Mouse (Mus musculus) limb, embryonic 12.5 days (tissue): ENCODE data around the gene Btbd17. TPM values are rescaled to one million over a fixed set of nuclear protein-coding genes. Genes with fewer than 3 reads are reported as not detected.
A peak's percentile ranks its signal among the peaks of the same experiment; 100 is the strongest.

Source experiments
- ATAC-seq: fragments of 200-750 bp; cut with Nextera tagmentation; 2 replicates; pipeline ENCODE4 v1.8.0; 2017; ENCODE audit warnings: low read depth, moderate TSS enrichment; ENCODE audit not compliant: insufficient number of reproducible peaks, insufficient read depth, low FRiP score, low TSS enrichment
- H3K27ac ChIP-seq: fragments of 300-500 bp; sonication (generic); 2 replicates; pipeline ENCODE4 v1.5.1; 2016; ENCODE audit warnings: mild to moderate bottlenecking, moderate library complexity
- H3K27me3 ChIP-seq: fragments of 300-500 bp; sonication (generic); 2 replicates; pipeline ENCODE4 v1.6.1; 2016; ENCODE audit warnings: mild to moderate bottlenecking, moderate library complexity
- H3K36me3 ChIP-seq: fragments of 300-500 bp; sonication (generic); 2 replicates; pipeline ENCODE4 v1.6.1; 2016; ENCODE audit warnings: mild to moderate bottlenecking, moderate library complexity
- H3K4me1 ChIP-seq: fragments of 300-500 bp; sonication (generic); replicated peaks from 2 replicates; pipeline ENCODE4 v1.6.1; 2016
- H3K4me2 ChIP-seq: fragments of 300-500 bp; sonication (generic); 2 replicates; pipeline ENCODE4 v1.6.1; 2016; ENCODE audit warnings: mild to moderate bottlenecking, moderate library complexity
- H3K4me3 ChIP-seq: fragments of 300-500 bp; sonication (generic); replicated peaks from 2 replicates; pipeline ENCODE4 v1.5.1; 2016; ENCODE audit warnings: mild to moderate bottlenecking
- H3K9ac ChIP-seq: fragments of 300-500 bp; sonication (generic); replicated peaks from 2 replicates; pipeline ENCODE4 v1.6.1; 2016; ENCODE audit warnings: mild to moderate bottlenecking, moderate library complexity
- H3K9me3 ChIP-seq: fragments of 300-500 bp; sonication (generic); 2 replicates; pipeline ENCODE4 v1.6.1; 2016; ENCODE audit warnings: mild to moderate bottlenecking, moderate library complexity
- WGBS: fragments of 180-500 bp; shearing (Covaris S2); methylation state at CpG from one replicate; pipeline ENCODE4 v1.1.7; 2016; 5-methylcytosine and 5-hydroxymethylcytosine counted together
- polyA plus RNA-seq: library from polyadenylated mRNA; unstranded; fragments of >200 nt; fragmentation: Nextera tagmentation; extraction: Ambion mirVana; gene quantifications from 2 replicates; pipeline ENCODE4 v1.2.1, GENCODE M21; 2016

The Btbd17 gene
- polyA plus RNA-seq, 1 experiment from 2014 or later = 1.5 TPM

- H3K4me2 ChIP-seq = no peak overlapping the region
- no peaks in the 10 kb centered on the region for H3K36me3 ChIP-seq
- no peak overlapping the region for H3K4me3 ChIP-seq
- 20% methylated on average over 4 of the region's 4 CpGs for WGBS
- H3K9me3 ChIP-seq = no peaks in the 10 kb centered on the region
- H3K4me1 ChIP-seq = peaks cover 36% of the 10 kb centered on the region
- no peak for ATAC-seq
- no peak overlapping the region for H3K9ac ChIP-seq
- H3K27me3 ChIP-seq = peaks cover 96% of the 10 kb centered on the region
- H3K27ac ChIP-seq = no peak overlapping the region
Measured at GRCm38 (mm10) chr11:114790841-114791240, 4.9 kb downstream of the Btbd17 start.

DNA sequence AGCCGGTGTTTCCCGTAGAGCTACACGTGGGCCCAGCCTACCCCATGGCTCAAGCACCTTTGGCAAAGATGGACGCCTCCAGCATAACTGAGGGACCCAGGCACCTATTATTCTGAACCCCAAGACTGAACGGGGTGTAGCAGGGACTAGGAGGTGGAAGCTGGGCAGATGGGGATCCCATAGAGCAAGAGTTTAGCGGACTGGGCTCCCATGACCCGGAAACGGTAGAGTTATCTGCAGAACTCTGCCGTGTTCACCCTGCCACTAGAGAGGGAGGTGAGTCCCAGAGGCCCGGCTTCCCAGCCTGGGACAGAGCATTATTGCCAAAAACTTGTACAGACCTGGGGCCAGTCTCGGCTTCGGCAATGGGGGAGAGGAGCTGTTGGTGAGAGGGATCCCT, 5.6 kb downstream of the Btbd17 start:
- Histone ChIP-seq H3K4me1 (peaks cover 29% of the 10 kb centered on the region), H3K4me3 (no peak overlapping the region), H3K4me2 (no peak overlapping the region), H3K9me3 (no peaks in the 10 kb centered on the region), H3K27me3 (peaks cover 100% of the 10 kb centered on the region), H3K9ac (no peak overlapping the region), H3K36me3 (no peaks in the 10 kb centered on the region), H3K27ac (no peak overlapping the region)
- 60% methylated on average over 12 of the region's 12 CpGs for WGBS
- ATAC-seq = no peak

GRCm38 (mm10) chr11:114789716-114790115, 6.0 kb downstream of the Btbd17 start:
- WGBS = 56% methylated on average over 9 of the region's 9 CpGs

DNA sequence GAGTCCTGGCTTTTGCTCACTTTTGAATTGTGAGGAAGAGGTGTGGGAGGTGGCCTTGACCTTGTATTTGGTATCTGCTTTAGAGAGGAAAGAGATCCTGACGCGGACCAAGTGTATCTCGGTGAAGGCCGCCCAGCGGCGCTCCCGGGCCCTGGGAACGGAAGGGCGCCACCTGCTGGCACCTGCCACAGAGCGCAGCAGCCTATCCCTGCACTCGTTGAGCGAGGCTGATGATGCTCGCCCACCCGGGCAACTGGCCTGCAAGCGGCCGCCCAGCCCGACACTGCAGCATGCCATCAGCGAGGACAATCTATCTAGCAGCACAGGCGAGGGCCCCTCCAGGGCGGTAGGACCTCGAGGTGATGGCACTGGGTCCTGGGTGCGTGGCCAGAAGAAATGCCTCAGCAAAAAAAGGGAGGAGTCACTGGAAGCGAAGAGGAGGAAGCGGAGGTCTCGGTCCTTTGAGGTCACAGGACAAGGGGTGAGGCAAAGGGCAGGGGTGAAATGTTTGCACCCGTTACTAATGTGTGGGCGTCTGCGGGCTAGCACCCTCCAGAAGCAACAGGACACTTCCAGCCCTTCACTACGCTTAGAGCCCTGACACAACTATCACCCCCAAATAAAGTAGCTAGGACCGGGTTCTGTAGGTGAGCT, 6.6 kb downstream of the Btbd17 start:
- peak overlapping the region; percentile 43 for H3K4me2 ChIP-seq

More at GRCm38 (mm10) chr11:114789716-114790115, 6.0 kb downstream of the Btbd17 start:
- peaks cover 25% of the 10 kb centered on the region for H3K4me1 ChIP-seq
- no peak overlapping the region for H3K9ac ChIP-seq
- no peaks in the 10 kb centered on the region for H3K36me3 ChIP-seq
- peaks cover 100% of the 10 kb centered on the region for H3K27me3 ChIP-seq
- H3K27ac ChIP-seq = no peak overlapping the region
- ATAC-seq = no peak
- no peak overlapping the region for H3K4me3 ChIP-seq
- H3K4me2 ChIP-seq = peak overlapping the region; percentile 43; the same call in 1 of the 2 replicates
- H3K9me3 ChIP-seq = no peaks in the 10 kb centered on the region

GRCm38 (mm10) chr11:114787611-114788010, 8.1 kb downstream of the Btbd17 start:
- no peak overlapping the region for H3K4me2 ChIP-seq
- H3K27ac ChIP-seq = no peak overlapping the region
- WGBS = 84% methylated on average over 3 of the region's 3 CpGs
- H3K4me3 ChIP-seq = no peak overlapping the region
- H3K4me1 ChIP-seq = peaks cover 25% of the 10 kb centered on the region
- H3K36me3 ChIP-seq = no peaks in the 10 kb centered on the region
- no peaks in the 10 kb centered on the region for H3K9me3 ChIP-seq
- H3K27me3 ChIP-seq = peaks cover 98% of the 10 kb centered on the region
- no peak for ATAC-seq
- H3K9ac ChIP-seq = no peak overlapping the region

More for the DNA sequence above, 6.6 kb downstream of the Btbd17 start:
- 0 out of 2 replicates have a peak, but pooled peaks have one; percentile 9 for ATAC-seq
- peak overlapping the region; percentile 19 for H3K4me3 ChIP-seq
- 10% methylated on average over 30 of the region's 30 CpGs for WGBS
- no peaks in the 10 kb centered on the region for H3K36me3 ChIP-seq
- peaks cover 25% of the 10 kb centered on the region for H3K4me1 ChIP-seq
- H3K9me3 ChIP-seq = no peaks in the 10 kb centered on the region
- no peak overlapping the region for H3K27ac ChIP-seq
- peaks cover 100% of the 10 kb centered on the region for H3K27me3 ChIP-seq
- no peak overlapping the region for H3K9ac ChIP-seq

DNA sequence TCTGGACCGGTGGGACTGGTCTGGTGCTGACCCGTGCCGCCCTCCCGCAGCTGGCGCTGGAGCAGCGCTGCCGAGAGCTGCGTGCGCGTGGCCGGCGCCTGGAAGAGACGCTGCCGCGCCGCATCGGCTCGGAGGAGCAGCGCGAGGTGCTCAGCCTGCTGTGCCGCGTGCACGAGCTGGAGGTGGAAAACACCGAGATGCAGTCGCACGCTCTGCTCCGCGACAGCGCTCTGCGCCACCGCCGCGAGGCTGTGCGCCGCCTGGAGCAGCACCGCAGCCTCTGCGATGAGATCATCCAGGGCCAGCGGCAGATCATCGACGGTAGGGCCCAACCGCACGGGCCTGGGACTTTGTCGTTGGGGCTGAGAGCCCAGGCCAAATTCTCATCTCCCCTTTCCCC, 9.4 kb downstream of the Btbd17 start:
- Histone ChIP-seq H3K27ac (no peak overlapping the region), H3K4me3 (peak overlapping the region; percentile 35), H3K4me1 (peaks cover 13% of the 10 kb centered on the region), H3K9ac (peak overlapping the region; percentile 34; the same call in 1 of the 2 replicates), H3K4me2 (peak overlapping the region; percentile 57), H3K9me3 (no peaks in the 10 kb centered on the region), H3K27me3 (peaks cover 98% of the 10 kb centered on the region), H3K36me3 (no peaks in the 10 kb centered on the region)
- WGBS = 2% methylated on average over 43 of the region's 43 CpGs
- ATAC-seq = no peak

GRCm38 (mm10) chr11:114785892-114786291, 9.9 kb downstream of the Btbd17 start:
- H3K36me3 ChIP-seq = no peaks in the 10 kb centered on the region
- peak overlapping the region; percentile 35 for H3K4me3 ChIP-seq
- H3K27me3 ChIP-seq = peaks cover 98% of the 10 kb centered on the region
- no peaks in the 10 kb centered on the region for H3K9me3 ChIP-seq
- WGBS = 46% methylated on average over 10 of the region's 10 CpGs
- H3K4me1 ChIP-seq = peaks cover 12% of the 10 kb centered on the region
- H3K9ac ChIP-seq = no peak overlapping the region
- no peak for ATAC-seq
- H3K4me2 ChIP-seq = peak overlapping the region; percentile 57
- no peak overlapping the region for H3K27ac ChIP-seq

DNA sequence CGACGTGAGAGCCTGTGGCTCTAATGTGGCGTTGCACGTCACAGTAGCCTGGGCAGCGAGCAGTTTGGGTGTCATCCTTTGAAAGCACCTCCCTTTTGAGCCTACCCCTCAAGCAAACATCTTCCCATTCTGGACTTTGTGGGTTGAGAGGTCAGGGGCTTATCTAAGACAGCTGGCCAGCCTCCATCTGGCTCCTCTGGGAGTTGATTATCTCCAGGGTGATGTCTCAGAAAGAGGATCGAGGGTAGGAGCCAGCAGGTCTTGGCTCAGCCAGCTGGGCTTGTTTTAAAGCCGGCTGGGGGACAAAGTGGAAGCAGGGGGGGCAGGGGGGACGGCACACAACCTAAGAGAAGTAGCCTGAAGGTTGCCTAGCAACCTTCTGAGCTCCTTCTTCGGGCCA, 15.7 kb downstream of the Btbd17 start:
- peaks cover 5% of the 10 kb centered on the region; the same call in 1 of the 2 replicates for H3K4me1 ChIP-seq
- peaks cover 70% of the 10 kb centered on the region for H3K27me3 ChIP-seq
- no peak overlapping the region for H3K9ac ChIP-seq
- H3K4me3 ChIP-seq = no peak overlapping the region
- 48% methylated on average over 9 of the region's 9 CpGs for WGBS
- H3K4me2 ChIP-seq = no peak overlapping the region
- no peaks in the 10 kb centered on the region for H3K36me3 ChIP-seq
- H3K27ac ChIP-seq = no peak overlapping the region
- no peak for ATAC-seq
- no peaks in the 10 kb centered on the region for H3K9me3 ChIP-seq

GRCm38 (mm10) chr11:114771896-114772295, 23.8 kb downstream of the Btbd17 start:
- H3K27ac ChIP-seq = no peak overlapping the region
- H3K9ac ChIP-seq = no peak overlapping the region
- WGBS = 53% methylated on average over 2 of the region's 2 CpGs
- H3K4me1 ChIP-seq = no peaks in the 10 kb centered on the region; the same call in 1 of the 2 replicates
- H3K4me3 ChIP-seq = no peak overlapping the region
- H3K9me3 ChIP-seq = no peaks in the 10 kb centered on the region
- ATAC-seq = no peak
- peaks cover 16% of the 10 kb centered on the region for H3K27me3 ChIP-seq
- H3K4me2 ChIP-seq = no peak overlapping the region
- H3K36me3 ChIP-seq = no peaks in the 10 kb centered on the region

DNA sequence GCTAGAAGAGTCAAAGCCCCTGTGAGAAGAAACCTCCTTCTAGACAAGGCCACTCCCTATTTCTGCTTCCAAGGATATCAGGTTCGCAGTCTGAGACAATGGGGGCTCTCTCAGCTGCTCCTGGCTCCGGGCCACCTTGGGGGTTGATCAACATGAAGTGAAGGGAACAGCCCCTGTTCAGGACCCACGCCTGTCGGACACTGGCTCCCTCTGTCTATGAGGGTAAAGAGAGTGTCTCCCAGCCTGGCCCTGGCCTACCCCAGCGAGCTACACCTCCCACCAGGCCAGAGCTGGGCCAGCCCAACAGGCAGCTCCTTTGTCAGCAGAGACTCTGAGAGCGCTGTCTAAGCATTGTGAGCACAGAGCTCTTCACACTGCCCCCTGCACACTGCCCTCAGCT, 25.8 kb downstream of the Btbd17 start:
- H3K4me1 ChIP-seq = peaks cover 3% of the 10 kb centered on the region
- H3K36me3 ChIP-seq = no peaks in the 10 kb centered on the region
- H3K27ac ChIP-seq = no peak overlapping the region
- no peak overlapping the region for H3K4me2 ChIP-seq
- H3K27me3 ChIP-seq = peaks cover 36% of the 10 kb centered on the region
- no peaks in the 10 kb centered on the region for H3K9me3 ChIP-seq
- ATAC-seq = no peak
- H3K4me3 ChIP-seq = no peak overlapping the region
- WGBS = 57% methylated on average over 6 of the region's 6 CpGs
- no peak overlapping the region for H3K9ac ChIP-seq

- Histone ChIP-seq H3K4me2 (peak within 1 kb of the TSS; percentile 85), H3K4me1 (peaks cover 5% of the 10 kb centered on the region; the same call in 1 of the 2 replicates), H3K4me3 (peak within 1 kb of the TSS; percentile 52), H3K27me3 (peaks cover 71% of the 10 kb centered on the region), H3K36me3 (no peaks in the 10 kb centered on the region), H3K9ac (peak within 1 kb of the TSS; percentile 40; the same call in 1 of the 2 replicates), H3K9me3 (no peaks in the 10 kb centered on the region), H3K27ac (no peak within 1 kb of the TSS)
- 4% methylated on average over 50 of the region's 51 CpGs for WGBS
- no peak; the same call in 1 of the 2 replicates for ATAC-seq
Measured at GRCm38 (mm10) chr11:114764820-114765818, 30.6 kb downstream of the Btbd17 start, which contains the start of gene Kif19a. Kif19a (plus strand) TSS chr11:114765388.
